Mouse (Mus musculus): ENCODE measurements at regions not wholly inside any gene's neighbourhood (a gene's known extent, or its start where the extent isn't known, plus 50 kb on each side); places are given as distances from the start of the nearest gene placed in this dataset.

- no peak for TF ChIP-seq CTCF (IDR thresholded peaks at IDR 0.05; ENCODE audit: low read depth, low read length)
- TF ChIP-seq GATA1 (IDR thresholded peaks at IDR 0.05; ENCODE audit: borderline replicate concordance, low read length): no peak
- no peak for TF ChIP-seq GATA2 (IDR thresholded peaks at IDR 0.05; ENCODE audit: borderline replicate concordance, low read depth, low read length)
- no peak for TF ChIP-seq POLR2AphosphoS5 (IDR thresholded peaks at IDR 0.05; ENCODE audit: insufficient replicate concordance, low read depth, low read length)
Observed at GRCm38 (mm10) chr13:84648056-84648455, 426.0 kb downstream of the Tmem161b start.
